Mouse (Mus musculus) MEL (cell line): ENCODE results near the gene Mta1. TPM values are rescaled to one million over a fixed set of nuclear protein-coding genes. Genes with fewer than 3 reads are reported as not detected.

Experiments used
- DNase-seq: peaks from one replicate; pipeline ENCODE4 v3.0.0; 2011; ENCODE audit warnings: low read depth, low spot score
- H3K27ac ChIP-seq: 2 replicates; pipeline ENCODE4 v1.5.1; 2012; ENCODE audit warnings: low read depth, mild to moderate bottlenecking, control low read depth, low read length, moderate library complexity; ENCODE audit not compliant: control insufficient read depth
- H3K27me3 ChIP-seq, 2 experiments: fragments of 150-350 bp in 1 of 2; sonication (generic) in 1 of 2; 2 replicates each; pipeline ENCODE4 v1.6.1; 2012; ENCODE audit warnings: low read length in 2 of 2, mild to moderate bottlenecking in 2 of 2, improper control_type of control experiment in 1 of 2, moderate library complexity in 1 of 2; ENCODE audit not compliant: insufficient read depth in 2 of 2, control insufficient read depth in 1 of 2
- H3K36me3 ChIP-seq, 2 experiments: 2 replicates each; pipeline ENCODE4 v1.6.1; 2012 to 2014; ENCODE audit warnings: low read length in 2 of 2, improper control_type of control experiment in 1 of 2, inconsistent platforms in 1 of 2, mild to moderate bottlenecking in 1 of 2; ENCODE audit not compliant: insufficient read depth in 2 of 2, control insufficient read depth in 1 of 2
- H3K4me1 ChIP-seq, 2 experiments: fragments of 150-350 bp in 1 of 2; sonication (generic) in 1 of 2; 2 replicates each; pipeline ENCODE4 v1.6.1; 2012; ENCODE audit warnings: low read length in 2 of 2, improper control_type of control experiment in 1 of 2, mild to moderate bottlenecking in 1 of 2; ENCODE audit not compliant: insufficient read depth in 2 of 2, control insufficient read depth in 1 of 2
- H3K4me3 ChIP-seq, 2 experiments: fragments of 150-350 bp in 1 of 2; sonication (generic) in 1 of 2; 2 replicates each; pipeline ENCODE4 v1.5.1; 2012; ENCODE audit warnings: low read depth in 2 of 2, low read length in 2 of 2, mild to moderate bottlenecking in 2 of 2, moderate library complexity in 2 of 2, control low read depth in 1 of 2, improper control_type of control experiment in 1 of 2; ENCODE audit not compliant: control insufficient read depth in 1 of 2, insufficient read depth in 1 of 2
- H3K79me2 ChIP-seq: 2 replicates; pipeline ENCODE4 v1.6.1; 2012; ENCODE audit warnings: mild to moderate bottlenecking, low read length, moderate library complexity; ENCODE audit not compliant: control insufficient read depth, poor library complexity, insufficient read depth
- H3K9ac ChIP-seq: 2 replicates; pipeline ENCODE4 v1.6.1; 2012; ENCODE audit warnings: low read depth, mild to moderate bottlenecking, control low read depth, low read length, moderate library complexity; ENCODE audit not compliant: control insufficient read depth, poor library complexity, severe bottlenecking
- H3K9me3 ChIP-seq: fragments of 150-350 bp; sonication (generic); replicated peaks from 2 replicates; pipeline ENCODE4 v1.6.1; 2012; ENCODE audit warnings: mild to moderate bottlenecking, low read length, improper control_type of control experiment, moderate library complexity; ENCODE audit not compliant: insufficient read depth
- CTCF ChIP-seq, 3 experiments: IDR thresholded peaks in 2 of 3; conservative IDR thresholded peaks in 1 of 3; 2 replicates each; pipeline ENCODE4 v1.5.1; 2011 to 2012; ENCODE audit warnings: low read length in 3 of 3, low read depth in 2 of 3, mild to moderate bottlenecking in 2 of 3, improper control_type of control experiment in 1 of 3, inconsistent platforms in 1 of 3, mixed read lengths in 1 of 3, moderate library complexity in 1 of 3; ENCODE audit not compliant: control insufficient read depth in 1 of 3, insufficient read depth in 1 of 3, poor library complexity in 1 of 3, severe bottlenecking in 1 of 3
- HCFC1 ChIP-seq: IDR thresholded peaks from 2 replicates; pipeline ENCODE4 v1.6.1; 2012; ENCODE audit warnings: low read depth, mild to moderate bottlenecking, inconsistent platforms, low read length, improper control_type of control experiment, moderate library complexity
- KAT2A ChIP-seq: conservative IDR thresholded peaks from 2 replicates; pipeline ENCODE4 v1.6.1; 2012; ENCODE audit warnings: low read depth, low read length, improper control_type of control experiment, inconsistent platforms
- MAZ ChIP-seq: IDR thresholded peaks from 2 replicates; pipeline ENCODE4 v1.6.1; 2012; ENCODE audit warnings: low read depth, mild to moderate bottlenecking, inconsistent platforms, low read length, improper control_type of control experiment
- MEF2A ChIP-seq: IDR thresholded peaks from 2 replicates; pipeline ENCODE4 v1.6.1; 2014; ENCODE audit warnings: low read depth, mild to moderate bottlenecking, inconsistent platforms, low read length, improper control_type of control experiment; ENCODE audit not compliant: poor library complexity, insufficient replicate concordance, severe bottlenecking; ENCODE audit errors: extremely low read depth
- POLR2A ChIP-seq, 2 experiments: IDR thresholded peaks; 2 replicates each; pipeline ENCODE4 v1.6.1; 2011 to 2012; ENCODE audit warnings: low read length in 2 of 2, mild to moderate bottlenecking in 2 of 2, control low read depth in 1 of 2, improper control_type of control experiment in 1 of 2, low read depth in 1 of 2, moderate library complexity in 1 of 2; ENCODE audit not compliant: control insufficient read depth in 1 of 2, insufficient read depth in 1 of 2, poor library complexity in 1 of 2
- POLR2AphosphoS5 ChIP-seq: IDR thresholded peaks from 2 replicates; pipeline ENCODE4 v1.6.1; 2012; ENCODE audit warnings: low read depth, borderline replicate concordance, mild to moderate bottlenecking, inconsistent platforms, low read length, moderate library complexity, mixed read lengths
- RAD21 ChIP-seq: IDR thresholded peaks from 2 replicates; pipeline ENCODE4 v1.6.1; 2011; ENCODE audit warnings: mild to moderate bottlenecking, low read depth, low read length, improper control_type of control experiment
- RCOR1 ChIP-seq: IDR thresholded peaks from 2 replicates; pipeline ENCODE4 v1.6.1; 2012; ENCODE audit warnings: low read depth, mild to moderate bottlenecking, inconsistent platforms, low read length, improper control_type of control experiment
- ZKSCAN1 ChIP-seq: IDR thresholded peaks from 2 replicates; pipeline ENCODE4 v1.6.1; 2012; ENCODE audit warnings: low read depth, mild to moderate bottlenecking, inconsistent platforms, low read length, improper control_type of control experiment, moderate library complexity
- polyA plus RNA-seq, 2 experiments: library from polyadenylated mRNA; stranded (reverse) in 1 of 2; unstranded in 1 of 2; fragments of >175 nt in 1 of 2; fragments of >200 nt in 1 of 2; gene quantifications; 2 replicates each; pipeline versions ENCODE4 v1.2.1 to v1.2.4; 2012; ENCODE audit warnings: low replicate concordance in 2 of 2, low read depth in 1 of 2; ENCODE audit not compliant: insufficient read length in 2 of 2, insufficient read depth in 1 of 2, missing spikeins in 1 of 2
- total RNA-seq: library from RNA; depleted of rRNA; stranded (reverse); fragments of 300-350 nt; gene quantifications from 2 replicates; pipeline ENCODE4 v1.2.3, GENCODE M21; 2012

Gene Mta1
- total and polyA plus RNA-seq, 3 experiments = 69.0 to 410 (median 99.5) TPM

- Histone ChIP-seq H3K36me3 (peaks cover 2 to 36% of the 10 kb centered on the region in 2 experiments), H3K27ac (no peak overlapping the region), H3K4me1 (peaks cover 25 to 45% of the 10 kb centered on the region in 2 experiments), H3K27me3 (no peaks in the 10 kb centered on the region), H3K9ac (no peak overlapping the region), H3K9me3 (no peaks in the 10 kb centered on the region), H3K79me2 (peaks cover 88% of the 10 kb centered on the region), H3K4me3 (no peak overlapping the region)
- peak; percentile 79 for DNase-seq
- TF ChIP-seq MEF2A (no peak), MAZ (no peak), CTCF (IDR thresholded peaks at IDR 0.05 in 2 of 3, conservative IDR thresholded peaks at IDR 0.05 in 1 of 3; ENCODE audit: control insufficient read depth in 1 of 3, insufficient read depth in 1 of 3, low read depth in 2 of 3, low read length in 3 of 3, poor library complexity in 1 of 3, severe bottlenecking in 1 of 3) (peak in 1 of 3 experiments; percentile 54; a peak in 2 of 6 replicates), RAD21 (no peak), POLR2AphosphoS5 (no peak)
Measured at GRCm38 (mm10) chr12:113102461-113102860, 4.4 kb downstream of the Mta1 start.

GRCm38 (mm10) chr12:113103846-113104451 is 5.9 kb downstream of the Mta1 start:
- H3K4me3 ChIP-seq = no peak overlapping the region

GRCm38 (mm10) chr12:113106386-113106785 is 8.3 kb downstream of the Mta1 start:
- Histone ChIP-seq H3K9me3 (no peaks in the 10 kb centered on the region), H3K27me3 (no peaks in the 10 kb centered on the region), H3K79me2 (peaks cover 84% of the 10 kb centered on the region), H3K27ac (peak overlapping the region; percentile 87), H3K4me1 (peaks cover 23 to 38% of the 10 kb centered on the region in 2 experiments), H3K36me3 (peaks cover 8 to 29% of the 10 kb centered on the region in 2 experiments), H3K4me3 (no peak overlapping the region; a peak in 1 of 4 replicates), H3K9ac (peak overlapping the region; percentile 33)
- peak; percentile 48 for DNase-seq
- TF ChIP-seq KAT2A (no peak), POLR2A (IDR thresholded peaks at IDR 0.05; ENCODE audit: control insufficient read depth in 1 of 2, insufficient read depth in 1 of 2, low read depth in 1 of 2, low read length in 2 of 2, poor library complexity in 1 of 2) (peak in 1 of 2 experiments; percentile 30; a peak in 1 of 4 replicates)

More at GRCm38 (mm10) chr12:113103846-113104451, 5.9 kb downstream of the Mta1 start:
- no peaks in the 10 kb centered on the region for H3K9me3 ChIP-seq
- H3K27me3 ChIP-seq = no peaks in the 10 kb centered on the region
- H3K79me2 ChIP-seq = peaks cover 89% of the 10 kb centered on the region
- H3K27ac ChIP-seq = no peak overlapping the region
- TF ChIP-seq RCOR1 (no peak), HCFC1 (no peak), POLR2A (IDR thresholded peaks at IDR 0.05; ENCODE audit: control insufficient read depth in 1 of 2, insufficient read depth in 1 of 2, low read depth in 1 of 2, low read length in 2 of 2, poor library complexity in 1 of 2) (peak in 1 of 2 experiments; percentile 40; a peak in 1 of 4 replicates), ZKSCAN1 (no peak), CTCF (IDR thresholded peaks at IDR 0.05 in 2 of 3, conservative IDR thresholded peaks at IDR 0.05 in 1 of 3; ENCODE audit: control insufficient read depth in 1 of 3, insufficient read depth in 1 of 3, low read depth in 2 of 3, low read length in 3 of 3, poor library complexity in 1 of 3, severe bottlenecking in 1 of 3) (peak in 1 of 3 experiments; percentile 64; a peak in 2 of 6 replicates)
- peaks cover 35 to 54% of the 10 kb centered on the region in 2 experiments for H3K4me1 ChIP-seq
- H3K36me3 ChIP-seq = peaks cover 6 to 45% of the 10 kb centered on the region in 2 experiments
- H3K9ac ChIP-seq = no peak overlapping the region
- DNase-seq = peak; percentile 72
